In genomic region chr19:10302852-10303251, GRCm38 (mm10) we compare ENCODE assay signal across 19 mouse cellular contexts. TPM values are rescaled to one million over a fixed set of nuclear protein-coding genes. Genes with fewer than 3 reads are reported as not detected.
DNase-seq lines count a peak whose midpoint lies in the region; ATAC-seq and TF ChIP-seq lines count a peak whose summit lies in the region.
"Had no signal": no experiment of that assay in that cellular context is flagged by ENCODE, and none has a peak within 500 bp of the region (broad histone marks: within the 10 kb centered on the region; RNA-seq: fewer than 3 reads in every experiment).

No protein-coding gene starts in this region.

- H3K4me3 ChIP-seq in heart, embryonic 10.5 days, result no peak overlapping the region
- H3K4me3 ChIP-seq in heart, adult 2 months, result no peak overlapping the region
- H3K4me3 ChIP-seq in neural tube, embryonic 12.5 days, result no peak overlapping the region
- peak overlapping the region; percentile 31 for H3K4me3 ChIP-seq in myocyte
- H3K4me3 ChIP-seq: embryonic facial prominence, embryonic 15.5 days; forebrain, embryonic 10.5 days; liver, embryonic 15.5 days had no signal

- H3K79me2 ChIP-seq in heart, adult 2 months (replicated peaks; ENCODE audit: control insufficient read depth, insufficient read depth, low read length), result no peaks in the 10 kb centered on the region
- peaks cover 48% of the 10 kb centered on the region for H3K79me2 ChIP-seq in myocyte (ENCODE audit: control insufficient read depth, insufficient read depth)

- no peaks in the 10 kb centered on the region for H3K9me3 ChIP-seq in heart, embryonic 10.5 days
- no peaks in the 10 kb centered on the region for H3K9me3 ChIP-seq in neural tube, embryonic 12.5 days
- H3K9me3 ChIP-seq: embryonic facial prominence, embryonic 15.5 days; forebrain, embryonic 10.5 days; liver, embryonic 15.5 days; stomach, embryonic 15.5 days had no signal

- TF ChIP-seq EP300 in heart, adult 2 months (IDR thresholded peaks at IDR 0.05; ENCODE audit: insufficient read depth, low read depth, low read length), result no peak

- H3K36me3 ChIP-seq in heart, embryonic 10.5 days, result no peaks in the 10 kb centered on the region
- H3K36me3 ChIP-seq in heart, adult 2 months (ENCODE audit: control insufficient read depth, insufficient read depth, low read length), result no peaks in the 10 kb centered on the region
- no peaks in the 10 kb centered on the region for H3K36me3 ChIP-seq in neural tube, embryonic 12.5 days
- no peaks in the 10 kb centered on the region for H3K36me3 ChIP-seq in myocyte (ENCODE audit: control insufficient read depth, insufficient read depth)
- H3K36me3 ChIP-seq: embryonic facial prominence, embryonic 15.5 days; forebrain, embryonic 10.5 days; liver, embryonic 15.5 days; stomach, embryonic 15.5 days had no signal

- ATAC-seq in neural tube, embryonic 12.5 days (ENCODE audit: low FRiP score, low read depth), result no peak
- ATAC-seq in megakaryocyte, adult 5-6 weeks (ENCODE audit: poor library complexity, severe bottlenecking), result no peak

- 82% methylated on average over 3 of the region's 3 CpGs for WGBS in heart, embryonic 10.5 days
- 49% methylated on average over 3 of the region's 3 CpGs for WGBS in heart, adult 2 months
- WGBS in neural tube, embryonic 12.5 days, result 97% methylated on average over 3 of the region's 3 CpGs

- intact Hi-C loops in heart, adult 2 months (cut with DNase I), result no loop called here

- DNase-seq in heart, embryonic 10.5 days (ENCODE audit: low spot score), result peak; percentile 70
- no peak for DNase-seq in heart, adult 2 months
- DNase-seq in layer of hippocampus, adult 9-11 months, result peak; percentile 18
- no peak for DNase-seq in layer of hippocampus, adult 8-10 months (ENCODE audit: low spot score in 2 of 2)
- DNase-seq in neural tube, embryonic 10.5 days (ENCODE audit: extremely low spot score, low spot score), result no peak
- DNase-seq: cerebellum, postnatal 10 days; embryo, embryonic 11 days; kidney, adult 11 months; lung, postnatal 14 days had no signal

- H3K4me2 ChIP-seq in neural tube, embryonic 12.5 days (replicated peaks), result peak overlapping the region; percentile 95; the same call in 1 of the 2 replicates
- H3K4me2 ChIP-seq in myocyte (ENCODE audit: low read depth), result peak overlapping the region; percentile 79
- H3K4me2 ChIP-seq: embryonic facial prominence, embryonic 15.5 days; liver, embryonic 15.5 days; stomach, embryonic 15.5 days had no signal

- no peak for TF ChIP-seq CTCF in heart, adult 2 months (IDR thresholded peaks at IDR 0.05)

- no peak overlapping the region for H3ac ChIP-seq in myocyte (ENCODE audit: control insufficient read depth, insufficient read length)

- no peak overlapping the region for H3K27ac ChIP-seq in heart, embryonic 10.5 days
- no peak overlapping the region for H3K27ac ChIP-seq in heart, adult 2 months
- no peak overlapping the region for H3K27ac ChIP-seq in neural tube, embryonic 12.5 days
- H3K27ac ChIP-seq: embryonic facial prominence, embryonic 15.5 days; forebrain, embryonic 10.5 days; kidney, postnatal 0 days; liver, embryonic 15.5 days; stomach, embryonic 15.5 days had no signal

- peaks cover 83% of the 10 kb centered on the region for H3K27me3 ChIP-seq in heart, embryonic 10.5 days (ENCODE audit: insufficient read depth, poor library complexity, severe bottlenecking)
- H3K27me3 ChIP-seq in heart, adult 2 months (ENCODE audit: control insufficient read depth, insufficient read depth, low read length), result no peaks in the 10 kb centered on the region
- H3K27me3 ChIP-seq in neural tube, embryonic 12.5 days (replicated peaks), result peaks cover 32% of the 10 kb centered on the region
- H3K27me3 ChIP-seq in myocyte (ENCODE audit: control insufficient read depth, insufficient read depth, insufficient read length), result no peaks in the 10 kb centered on the region
- H3K27me3 ChIP-seq: embryonic facial prominence, embryonic 15.5 days; stomach, embryonic 15.5 days had no signal

- H3K4me1 ChIP-seq in heart, embryonic 10.5 days, result peaks cover 31% of the 10 kb centered on the region
- 0 out of 2 replicates have a peak, but pooled peaks cover 1% of the 10 kb centered on the region for H3K4me1 ChIP-seq in heart, adult 2 months (ENCODE audit: control insufficient read depth, insufficient read depth, low read length)
- H3K4me1 ChIP-seq in neural tube, embryonic 12.5 days, result peaks cover 14% of the 10 kb centered on the region

- no peak overlapping the region for H3K9ac ChIP-seq in heart, adult 2 months (ENCODE audit: low read depth, low read length)
- H3K9ac ChIP-seq in neural tube, embryonic 12.5 days, result no peak overlapping the region
- H3K9ac ChIP-seq: embryonic facial prominence, embryonic 15.5 days; liver, embryonic 15.5 days; stomach, embryonic 15.5 days had no signal

- no peak for TF ChIP-seq POLR2A in heart, adult 2 months (IDR thresholded peaks at IDR 0.05; ENCODE audit: insufficient read depth, low read depth, low read length)
- TF ChIP-seq POLR2A in myocyte (IDR thresholded peaks at IDR 0.05; ENCODE audit: insufficient read length, low read depth), result no peak

TF ChIP-seq in myocyte, 11 proteins besides CTCF, POLR2A, EP300 and RAD21:
- no peak for TF ChIP-seq POLR2AphosphoS2 (IDR thresholded peaks at IDR 0.05; ENCODE audit: insufficient read length, low read depth)
- TF ChIP-seq TCF12 (IDR thresholded peaks at IDR 0.05; ENCODE audit: insufficient read depth, poor library complexity, severe bottlenecking), result no peak
- no peak for TF ChIP-seq MYOG (IDR thresholded peaks at IDR 0.05; ENCODE audit: control insufficient read depth in 1 of 3, insufficient read depth in 1 of 3, insufficient read length in 2 of 3, low read depth in 2 of 3)
- no peak for TF ChIP-seq SRF (IDR thresholded peaks at IDR 0.05; ENCODE audit: control insufficient read depth, insufficient read length, low read depth)
- TF ChIP-seq REST (IDR thresholded peaks at IDR 0.05; ENCODE audit: insufficient read depth, insufficient read length), result no peak
- no peak for TF ChIP-seq CEBPB (IDR thresholded peaks at IDR 0.05; ENCODE audit: insufficient read depth, poor library complexity, severe bottlenecking)
- TF ChIP-seq MAX (IDR thresholded peaks at IDR 0.05; ENCODE audit: low read depth), result no peak

RNA-seq across cellular contexts. Expression of gene Dagla, which starts 1.8 kb away (rescaled TPM):
- polyA plus RNA-seq in heart, embryonic 10.5 days (2016; fragmentation: Nextera tagmentation; extraction: Ambion mirVana), result 1.2 TPM in 2 replicates
- 1 to 10 TPM; 2.5 to 3.3 TPM for total RNA-seq in heart, adult 2 months (2021)
- polyA plus RNA-seq in heart, adult 2 months (2012; rRNA removed), result 4.8 and 5.7 TPM in 2 replicates
- total RNA-seq in layer of hippocampus, adult 8-10 months (2022), result 100 to 1,000 TPM in 3 of 4 experiments, 10 to 100 TPM in 1; 94.1 to 109 (median 104) TPM
- 4.9 and 5.0 TPM in 2 replicates for polyA plus RNA-seq in neural tube, embryonic 12.5 days (2016; fragmentation: Nextera tagmentation; extraction: Ambion mirVana)
- 9.6 TPM for polyA plus RNA-seq in myocyte (2012; fragmentation: generic; extraction: Trizol)
- total RNA-seq in megakaryocyte, adult 5-6 weeks (2015), result not detected in 2 replicates
- total RNA-seq in megakaryocyte, adult 5-6 weeks (2017), result not detected in 2 replicates
- total RNA-seq: hematopoietic stem cell, adult 5-6 weeks; megakaryocyte-erythroid progenitor cell, adult 5-6 weeks had no signal

Comparison
In these comparisons a context has a peak if more than half of its experiments do, and no peak if none do; other contexts are left out.
1. DNase-seq: peak in heart, embryonic 10.5 days (single experiment) and layer of hippocampus, adult 9-11 months (single experiment); none in heart, adult 2 months (0 of 2), layer of hippocampus, adult 8-10 months (0 of 2) and neural tube, embryonic 10.5 days (single experiment).